ENCODE assay signal across 8 mouse cellular contexts in genomic region chr7:131800416-131801045, GRCm38 (mm10).
DNase-seq lines count a peak whose midpoint lies in the region; TF ChIP-seq lines count a peak whose summit lies in the region.

No protein-coding gene starts in this region.

- no peak for TF ChIP-seq POLR2A in embryonic fibroblast, embryonic 13.5 days (IDR thresholded peaks at IDR 0.05; ENCODE audit: low read depth, low read length)

- no peaks in the 10 kb centered on the region for H3K36me3 ChIP-seq in ES-E14 (ENCODE audit: control insufficient read depth, insufficient read depth, low read length, poor library complexity, severe bottlenecking)

- TF ChIP-seq CTCF in embryonic fibroblast, embryonic 13.5 days (IDR thresholded peaks at IDR 0.05; ENCODE audit: borderline replicate concordance, insufficient read depth, low read length), result peak; percentile 19; the same call in 1 of the 2 replicates

- no peak overlapping the region for H3K9ac ChIP-seq in ES-E14 (ENCODE audit: insufficient read depth, low read depth, low read length, poor library complexity, severe bottlenecking)

- H3K4me1 ChIP-seq in ES-E14 (ENCODE audit: control insufficient read depth in 2 of 2, insufficient read depth in 2 of 2, low read length in 2 of 2, poor library complexity in 1 of 2), result no peaks in the 10 kb centered on the region
- no peaks in the 10 kb centered on the region for H3K4me1 ChIP-seq in embryonic fibroblast, embryonic 13.5 days (ENCODE audit: control insufficient read depth, insufficient read depth, low read length)

- in situ Hi-C loops in ES-E14 (cut with MboI; ENCODE audit: low sequenced_read_pairs in 2 of 2, unreplicated experiment in 2 of 2), result no loop called here

- no peak overlapping the region for H3K4me3 ChIP-seq in ES-E14 (ENCODE audit: insufficient read depth in 1 of 2, low read depth in 1 of 2, low read length in 2 of 2, poor library complexity in 1 of 2, severe bottlenecking in 1 of 2)
- no peak overlapping the region for H3K4me3 ChIP-seq in embryonic fibroblast, embryonic 13.5 days (ENCODE audit: insufficient read depth, low read length)

- H3K27ac ChIP-seq in ES-E14 (ENCODE audit: insufficient read depth, low read depth, low read length, poor library complexity, severe bottlenecking), result no peak overlapping the region
- no peak overlapping the region for H3K27ac ChIP-seq in embryonic fibroblast, embryonic 13.5 days (ENCODE audit: insufficient read depth, low read length)

- no peaks in the 10 kb centered on the region for H3K9me3 ChIP-seq in ES-E14 (ENCODE audit: control insufficient read depth, insufficient read depth, low read depth, low read length)

- DNase-seq in gastrocnemius, postnatal 10 days, result peak; percentile 26
- DNase-seq in gastrocnemius, postnatal 4 days (ENCODE audit: low spot score in 2 of 2), result no peak
- peak; percentile 21 for DNase-seq in ES-E14 (ENCODE audit: low read depth, low spot score)
- peak; percentile 27 for DNase-seq in lung, postnatal 14 days
- no peak for DNase-seq in ovary, postnatal 14 days (ENCODE audit: low spot score)
- DNase-seq in layer of hippocampus, postnatal 14 days (ENCODE audit: low spot score in 2 of 2), result no peak
- no peak for DNase-seq in ovary, postnatal 10 days (ENCODE audit: low spot score)

TF ChIP-seq in ES-E14, 5 proteins besides CTCF, POLR2A, EP300 and RAD21:
- no peak for TF ChIP-seq HCFC1 (IDR thresholded peaks at IDR 0.05; ENCODE audit: borderline replicate concordance, insufficient read depth, low read length)
- TF ChIP-seq ZNF384 (IDR thresholded peaks at IDR 0.05; ENCODE audit: low read depth, low read length), result no peak
- TF ChIP-seq ZC3H11A (IDR thresholded peaks at IDR 0.05; ENCODE audit: borderline replicate concordance, low read depth, low read length), result no peak
- no peak for TF ChIP-seq MAFK (IDR thresholded peaks at IDR 0.05; ENCODE audit: insufficient read depth, low read depth, low read length)
- no peak for TF ChIP-seq CHD2 (IDR thresholded peaks at IDR 0.05; ENCODE audit: low read depth, low read length)

Comparison
In these comparisons a context has a peak if more than half of its experiments do, and no peak if none do; other contexts are left out.
1. DNase-seq: peak in gastrocnemius, postnatal 10 days (single experiment), ES-E14 (single experiment) and lung, postnatal 14 days (single experiment); none in gastrocnemius, postnatal 4 days (0 of 2), ovary, postnatal 14 days (single experiment), layer of hippocampus, postnatal 14 days (0 of 2) and ovary, postnatal 10 days (single experiment).